Mouse (Mus musculus): Measurements from ENCODE around the gene Snrnp40. TPM values are rescaled to one million over a fixed set of nuclear protein-coding genes. Genes with fewer than 3 reads are reported as not detected.

Snrnp40 gene
- polyA plus RNA-seq, 1 experiment = 34.1 TPM

- no peak for DNase-seq (ENCODE audit: low read depth)
Measured at GRCm38 (mm10) chr4:130380418-130380817, 20.5 kb downstream of the Snrnp40 start.

- DNase-seq (ENCODE audit: low read depth) = no peak
Measured at GRCm38 (mm10) chr4:130387256-130387655, 27.3 kb downstream of the Snrnp40 start.

GRCm38 (mm10) chr4:130389496-130389895 lies 29.6 kb downstream of the Snrnp40 start:
- no peak for DNase-seq (ENCODE audit: low read depth)

DNA sequence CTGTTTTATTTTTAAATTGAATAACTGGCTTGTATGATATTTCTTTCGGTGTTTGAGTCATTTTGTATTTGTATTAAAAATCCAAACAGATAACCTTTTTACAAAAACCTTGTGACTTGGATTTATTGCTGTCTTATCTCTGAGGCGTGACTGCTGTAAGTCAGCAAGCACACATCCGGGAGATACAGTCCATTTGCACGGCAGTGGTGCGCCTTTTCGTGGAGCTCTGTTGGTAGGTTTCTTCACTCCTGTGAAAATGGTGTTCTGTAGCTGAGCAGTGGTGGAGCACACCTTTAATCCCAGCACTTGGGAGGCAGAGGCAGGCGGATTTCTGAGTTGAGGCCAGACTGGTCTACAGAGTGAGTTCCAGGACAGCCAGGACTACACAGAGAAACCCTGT lies 30.0 kb downstream of the Snrnp40 start:
- no peak for DNase-seq (ENCODE audit: low read depth)

GRCm38 (mm10) chr4:130391265-130391664 lies 31.3 kb downstream of the Snrnp40 start:
- no peak for DNase-seq (ENCODE audit: low read depth)

Other genes with a start within 250 kb of the Snrnp40 start
- gene Hcrtr1, start 220.8 kb upstream of the Snrnp40 start, polyA plus RNA-seq (2012; rRNA removed) = 2.5 and 5.1 TPM in 2 replicates
- gene Tinagl1, start 185.0 kb upstream of the Snrnp40 start, polyA plus RNA-seq (2012; rRNA removed) = 137 and 176 TPM in 2 replicates
- gene Gm853, start 137.7 kb upstream of the Snrnp40 start, polyA plus RNA-seq (2012; rRNA removed) = not detected in 2 replicates
- 134 and 172 TPM in 2 replicates for gene Serinc2, start 80.9 kb upstream of the Snrnp40 start, polyA plus RNA-seq (2012; rRNA removed)
- gene Fabp3, start 51.5 kb upstream of the Snrnp40 start, polyA plus RNA-seq (2012; rRNA removed) = 3.0 and 4.2 TPM in 2 replicates
- not detected in 2 replicates for gene Gm10570, start 51.5 kb upstream of the Snrnp40 start, polyA plus RNA-seq (2012; rRNA removed)
- 32.5 and 45.7 TPM in 2 replicates for gene Zcchc17, start 189 bp upstream of the Snrnp40 start, polyA plus RNA-seq (2012; rRNA removed)
- 4.1 and 8.0 TPM in 2 replicates for gene Nkain1, start 214.0 kb downstream of the Snrnp40 start, polyA plus RNA-seq (2012; rRNA removed)